Mouse (Mus musculus): ENCODE data around the gene Tcaf2. TPM values are rescaled to one million over a fixed set of nuclear protein-coding genes. Genes with fewer than 3 reads are reported as not detected.

Tcaf2 gene
- total and polyA plus RNA-seq, 3 experiments, result not detected

DNA sequence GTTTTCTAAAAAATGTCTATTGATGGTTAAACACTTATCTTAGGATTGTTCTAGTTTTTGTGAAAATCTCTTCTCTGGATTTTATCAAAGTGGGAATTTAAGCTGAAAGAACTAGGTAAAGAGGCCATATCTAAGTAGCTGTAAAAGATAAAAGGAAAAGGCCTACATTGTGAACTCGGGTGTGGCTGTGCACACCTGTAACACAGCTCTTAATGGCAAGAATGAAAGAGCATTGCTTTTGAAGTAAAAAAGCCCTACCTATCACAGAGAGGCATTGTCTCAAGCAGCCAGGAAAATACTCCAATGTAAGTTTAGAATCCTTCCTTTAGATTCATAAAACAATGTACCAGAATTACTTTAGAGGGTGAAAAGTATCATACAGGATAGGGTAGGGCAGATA is 26.7 kb upstream of the Tcaf2 start:
- Histone ChIP-seq H3K79me2 (ENCODE audit: control insufficient read depth, insufficient read depth, low read length, poor library complexity) (no peaks in the 10 kb centered on the region), H3K27ac (ENCODE audit: control insufficient read depth, low read depth, low read length) (no peak overlapping the region), H3K27me3 (ENCODE audit: control insufficient read depth in 1 of 2, insufficient read depth in 2 of 2, low read length in 2 of 2) (no peaks in the 10 kb centered on the region), H3K4me1 (ENCODE audit: control insufficient read depth in 1 of 2, insufficient read depth in 2 of 2, low read length in 2 of 2) (no peaks in the 10 kb centered on the region), H3K36me3 (ENCODE audit: control insufficient read depth in 1 of 2, insufficient read depth in 2 of 2, low read length in 2 of 2) (no peaks in the 10 kb centered on the region), H3K9me3 (replicated peaks; ENCODE audit: insufficient read depth, low read length) (no peaks in the 10 kb centered on the region), H3K4me3 (ENCODE audit: control insufficient read depth in 1 of 2, insufficient read depth in 1 of 2, low read depth in 2 of 2, low read length in 2 of 2) (no peak overlapping the region), H3K9ac (ENCODE audit: control insufficient read depth, low read depth, low read length, poor library complexity, severe bottlenecking) (no peak overlapping the region)
- no peak for TF ChIP-seq ZMIZ1 (IDR thresholded peaks at IDR 0.05; ENCODE audit: low read depth, low read length)
- TF ChIP-seq BHLHE40 (IDR thresholded peaks at IDR 0.05; ENCODE audit: borderline replicate concordance, low read depth, low read length), result no peak
- TF ChIP-seq HCFC1 (IDR thresholded peaks at IDR 0.05; ENCODE audit: low read depth, low read length), result no peak
- TF ChIP-seq ETS1 (IDR thresholded peaks at IDR 0.05; ENCODE audit: low read depth, low read length), result no peak
- no peak for TF ChIP-seq GATA1 (IDR thresholded peaks at IDR 0.05; ENCODE audit: low read depth, low read length)
- TF ChIP-seq MEF2A (IDR thresholded peaks at IDR 0.05; ENCODE audit: extremely low read depth, insufficient replicate concordance, low read depth, low read length, poor library complexity, severe bottlenecking), result no peak
- no peak for TF ChIP-seq SMC3 (IDR thresholded peaks at IDR 0.05; ENCODE audit: low read depth, low read length)
- no peak for TF ChIP-seq TBP (IDR thresholded peaks at IDR 0.05; ENCODE audit: low read depth, low read length)
- no peak for TF ChIP-seq E2F4 (IDR thresholded peaks at IDR 0.05; ENCODE audit: borderline replicate concordance, low read depth, low read length)
- TF ChIP-seq SIN3A (IDR thresholded peaks at IDR 0.05; ENCODE audit: low read length), result no peak
- TF ChIP-seq POLR2AphosphoS2 (IDR thresholded peaks at IDR 0.05; ENCODE audit: low read length), result no peak
- TF ChIP-seq ELF1 (IDR thresholded peaks at IDR 0.05; ENCODE audit: low read depth, low read length), result no peak
- no peak for TF ChIP-seq ZC3H11A (IDR thresholded peaks at IDR 0.05; ENCODE audit: low read depth, low read length)
- DNase-seq (ENCODE audit: low read depth, low spot score), result no peak

DNA sequence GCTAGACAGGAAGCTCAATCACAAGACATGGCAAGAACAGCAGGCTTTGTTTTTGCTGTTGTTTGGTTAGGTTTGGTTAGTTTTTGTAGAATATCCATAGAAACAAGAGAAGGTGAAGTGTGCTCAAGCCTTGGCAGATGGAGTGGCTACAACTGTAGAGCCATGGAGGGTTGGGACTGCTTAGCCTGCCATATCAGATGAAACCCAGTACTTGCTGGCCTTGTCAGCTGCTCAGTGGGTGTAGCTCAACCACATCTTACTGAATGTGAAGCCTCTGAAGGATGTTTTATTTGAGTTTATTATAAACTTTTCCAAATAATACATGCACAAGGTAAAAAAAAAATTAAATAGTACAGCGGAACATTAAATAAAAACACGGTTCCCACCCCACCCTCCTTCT is 22.7 kb upstream of the Tcaf2 start:
- Histone ChIP-seq H3K4me3 (ENCODE audit: control insufficient read depth in 1 of 2, insufficient read depth in 1 of 2, low read depth in 2 of 2, low read length in 2 of 2) (no peak overlapping the region), H3K9me3 (replicated peaks; ENCODE audit: insufficient read depth, low read length) (no peaks in the 10 kb centered on the region), H3K27me3 (ENCODE audit: control insufficient read depth in 1 of 2, insufficient read depth in 2 of 2, low read length in 2 of 2) (no peaks in the 10 kb centered on the region), H3K4me1 (ENCODE audit: control insufficient read depth in 1 of 2, insufficient read depth in 2 of 2, low read length in 2 of 2) (no peaks in the 10 kb centered on the region), H3K36me3 (ENCODE audit: control insufficient read depth in 1 of 2, insufficient read depth in 2 of 2, low read length in 2 of 2) (no peaks in the 10 kb centered on the region), H3K79me2 (ENCODE audit: control insufficient read depth, insufficient read depth, low read length, poor library complexity) (no peaks in the 10 kb centered on the region), H3K27ac (ENCODE audit: control insufficient read depth, low read depth, low read length) (no peak overlapping the region), H3K9ac (ENCODE audit: control insufficient read depth, low read depth, low read length, poor library complexity, severe bottlenecking) (no peak overlapping the region)
- DNase-seq (ENCODE audit: low read depth, low spot score), result no peak
- no peak for TF ChIP-seq MAZ (IDR thresholded peaks at IDR 0.05; ENCODE audit: low read depth, low read length)
- no peak for TF ChIP-seq ETS1 (IDR thresholded peaks at IDR 0.05; ENCODE audit: low read depth, low read length)
- TF ChIP-seq MYB (IDR thresholded peaks at IDR 0.05; ENCODE audit: low read depth, low read length), result no peak
- no peak for TF ChIP-seq JUND (IDR thresholded peaks at IDR 0.05; ENCODE audit: low read depth, low read length)
- no peak for TF ChIP-seq UBTF (IDR thresholded peaks at IDR 0.05; ENCODE audit: borderline replicate concordance, insufficient read depth, low read depth, low read length)
- TF ChIP-seq USF2 (IDR thresholded peaks at IDR 0.05; ENCODE audit: borderline replicate concordance in 1 of 2, insufficient read depth in 1 of 2, low read depth in 1 of 2, low read length in 2 of 2), result no peak
- TF ChIP-seq MEF2A (IDR thresholded peaks at IDR 0.05; ENCODE audit: extremely low read depth, insufficient replicate concordance, low read depth, low read length, poor library complexity, severe bottlenecking), result no peak
- no peak for TF ChIP-seq EP300 (IDR thresholded peaks at IDR 0.05; ENCODE audit: low read depth in 1 of 2, low read length in 2 of 2)
- no peak for TF ChIP-seq ZNF384 (IDR thresholded peaks at IDR 0.05; ENCODE audit: low read depth, low read length)
- TF ChIP-seq NELFE (IDR thresholded peaks at IDR 0.05; ENCODE audit: low read depth, low read length), result no peak
- TF ChIP-seq MAX (IDR thresholded peaks at IDR 0.05; ENCODE audit: low read length), result no peak
